16 mouse cellular contexts compared by ENCODE assay signal in genomic region chr5:119781375-119781774, GRCm38 (mm10). TPM values are rescaled to one million over a fixed set of nuclear protein-coding genes. Genes with fewer than 3 reads are reported as not detected.
"Had no signal": no experiment of that assay in that cellular context is flagged by ENCODE, and none has a peak within 500 bp of the region (broad histone marks: within the 10 kb centered on the region; RNA-seq: fewer than 3 reads in every experiment).

No protein-coding gene starts in this region.

- H3K36me3 ChIP-seq: limb, embryonic 12.5 days; liver, embryonic 15.5 days; neural tube, embryonic 12.5 days had no signal

- DNase-seq: kidney, adult 11 months; kidney, postnatal 14 days; layer of hippocampus, adult 9-11 months; midbrain, embryonic 14.5 days; spleen, adult 18-20 months; thymus, adult 18-20 months; thymus, postnatal 14 days had no signal

- H3K4me1 ChIP-seq: liver, embryonic 15.5 days; neural tube, embryonic 12.5 days had no signal

- H3K27ac ChIP-seq: limb, embryonic 12.5 days; liver, embryonic 15.5 days; neural tube, embryonic 12.5 days had no signal

- H3K4me3 ChIP-seq: limb, embryonic 12.5 days; liver, embryonic 15.5 days; neural tube, embryonic 12.5 days had no signal

- H3K9ac ChIP-seq: limb, embryonic 12.5 days; liver, embryonic 15.5 days; neural tube, embryonic 12.5 days had no signal

RNA-seq across cellular contexts. Expression of gene Tbx5, which starts 51.1 kb away (rescaled TPM):
- total RNA-seq: left cerebral cortex, postnatal 36 days; monocyte, adult 5-6 weeks; neutrophil, adult 5-6 weeks had no signal
- polyA plus RNA-seq: intestine, embryonic 14.5 days; kidney, embryonic 14.5 days; large intestine, adult 2 months; neural tube, embryonic 12.5 days had no signal
